Mouse (Mus musculus) stomach, adult 2 months (tissue): ENCODE measurements around the gene Elf3. TPM values are rescaled to one million over a fixed set of nuclear protein-coding genes. Genes with fewer than 3 reads are reported as not detected.

Experiments
- polyA plus RNA-seq: library from polyadenylated mRNA; depleted of rRNA; stranded (reverse); fragments of >200 nt; gene quantifications from 2 replicates; pipeline ENCODE4 v1.2.3, GENCODE M21; 2012; rRNA removed

Elf3 gene
- 139 and 143 TPM in 2 replicates for polyA plus RNA-seq

DNA sequence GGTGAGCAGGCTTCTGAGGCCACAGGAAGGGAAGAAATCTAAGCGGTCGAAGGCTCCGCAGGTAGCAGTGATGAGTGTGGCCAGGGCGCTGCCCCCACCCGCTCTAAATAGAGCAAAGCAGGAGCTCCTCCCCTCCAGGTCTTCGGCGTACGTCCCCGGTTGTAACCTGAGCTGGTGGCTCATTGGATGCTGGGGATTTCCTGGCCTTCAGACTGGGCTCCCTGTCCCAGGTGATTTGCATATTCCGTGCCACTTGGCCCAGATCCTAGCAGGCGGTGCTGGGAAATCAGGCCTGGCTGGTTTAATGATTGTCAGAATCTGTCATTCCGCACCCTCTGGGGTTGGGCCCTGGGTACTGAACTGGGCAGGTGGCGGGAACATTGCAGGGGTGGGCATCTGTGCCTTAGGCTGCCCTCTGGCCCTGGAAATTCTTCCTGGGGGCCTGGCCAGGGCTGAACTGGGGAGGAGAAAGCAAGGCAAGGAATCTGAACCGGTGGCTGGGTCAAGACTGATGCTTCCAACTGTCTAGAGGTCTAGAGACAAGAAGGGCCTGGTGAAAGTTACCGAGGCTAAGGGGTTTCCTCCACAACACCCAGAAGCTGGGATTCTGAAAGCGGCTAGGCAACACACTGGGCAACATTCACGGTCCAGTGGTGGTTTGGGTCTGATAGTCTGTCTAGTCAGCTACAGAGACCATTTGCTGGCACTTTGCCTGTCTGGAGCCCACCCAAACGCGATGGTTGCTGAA is at the start of gene Elf3:
TSS of gene Elf3 (minus strand) at position 189 of the 748 bp plus-strand sequence.

DNA sequence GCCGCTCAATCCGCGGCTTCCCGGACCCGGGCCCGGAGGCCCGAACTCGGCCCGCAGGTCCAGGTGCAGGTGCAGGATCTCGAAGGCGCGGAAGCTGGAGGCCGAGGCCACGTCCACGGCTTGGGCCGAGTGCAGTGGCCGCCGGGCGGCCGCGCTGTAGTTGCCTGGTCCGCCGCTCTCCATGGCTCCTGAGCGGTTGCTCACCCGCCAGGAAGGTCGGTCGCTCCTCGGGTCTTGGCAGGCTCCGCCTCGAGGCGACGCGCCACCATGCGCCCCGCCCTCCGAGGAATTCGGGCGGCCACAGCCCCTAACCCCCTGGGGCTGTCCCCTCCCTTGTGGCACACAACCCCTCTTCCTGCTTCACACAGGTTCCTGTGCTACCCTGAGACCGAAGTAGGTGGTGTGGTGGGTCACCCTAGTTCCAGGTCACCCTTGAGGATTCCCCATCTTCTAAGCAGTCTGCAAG is 25.5 kb upstream of the Elf3 start, which contains the start of gene Rnpep:
TSS of gene Rnpep (minus strand) at position 259 of the 466 bp plus-strand sequence.

Other genes with a start within 250 kb of the Elf3 start
- gene Lgr6, start 153.3 kb downstream of the Elf3 start, polyA plus RNA-seq, result 0.18 and 0.26 TPM in 2 replicates
- gene Ptpn7, start 125.9 kb downstream of the Elf3 start, polyA plus RNA-seq, result 0.77 and 1.7 TPM in 2 replicates
- gene Arl8a, start 111.7 kb downstream of the Elf3 start, polyA plus RNA-seq, result 27.4 and 28.8 TPM in 2 replicates
- 3.8 and 4.1 TPM in 2 replicates for gene Gpr37l1, start 90.9 kb downstream of the Elf3 start, polyA plus RNA-seq
- gene Rnpep, start 25.5 kb upstream of the Elf3 start, polyA plus RNA-seq, result 37.5 and 56.8 TPM in 2 replicates
- 27.3 and 28.6 TPM in 2 replicates for gene Timm17a, start 55.2 kb upstream of the Elf3 start, polyA plus RNA-seq
- gene Lmod1, start 66.2 kb upstream of the Elf3 start, polyA plus RNA-seq, result 19.5 and 20.1 TPM in 2 replicates
- 19.0 and 37.5 TPM in 2 replicates for gene Shisa4, start 116.7 kb upstream of the Elf3 start, polyA plus RNA-seq
- gene Ipo9, start 171.9 kb upstream of the Elf3 start, polyA plus RNA-seq, result 19.3 and 25.7 TPM in 2 replicates